24 mouse cellular contexts compared by ENCODE assay signal in the genomic region with DNA sequence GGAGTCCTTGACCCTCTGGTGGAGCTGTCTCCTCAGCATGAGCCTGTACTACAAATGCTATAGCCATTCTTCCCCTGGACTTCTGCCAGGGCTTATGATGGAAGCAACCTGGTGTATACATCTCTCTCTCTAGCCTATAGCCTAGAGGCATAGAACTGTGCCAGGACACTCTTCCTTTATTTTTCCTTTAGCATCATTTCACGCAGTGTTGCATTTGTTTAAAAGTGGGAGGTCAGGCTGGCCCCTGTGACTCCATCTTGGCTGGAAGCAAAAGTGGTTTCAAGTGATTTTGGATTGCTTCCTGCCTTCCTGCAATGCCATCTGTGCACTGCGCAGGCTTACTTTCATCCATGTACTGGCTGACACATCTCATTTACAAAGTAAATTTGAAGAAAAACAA. TPM values are rescaled to one million over a fixed set of nuclear protein-coding genes. Genes with fewer than 3 reads are reported as not detected.
A peak's percentile ranks its signal among the peaks of the same experiment; 100 is the strongest.
DNase-seq lines count a peak whose midpoint lies in the region; ATAC-seq and TF ChIP-seq lines count a peak whose summit lies in the region.
"Had no signal": no experiment of that assay in that cellular context is flagged by ENCODE, and none has a peak within 500 bp of the region (broad histone marks: within the 10 kb centered on the region; RNA-seq: fewer than 3 reads in every experiment).

No protein-coding gene starts in this region.

- 42% methylated on average over 2 of the region's 2 CpGs for WGBS in lung, embryonic 14.5 days
- WGBS in cerebellum, adult 2 months: 17% methylated on average over 2 of the region's 2 CpGs
- 83% methylated on average over 2 of the region's 2 CpGs for WGBS in heart, embryonic 10.5 days

- no peaks in the 10 kb centered on the region for H3K9me3 ChIP-seq in lung, embryonic 14.5 days (ENCODE audit: low read depth, low read length)
- no peaks in the 10 kb centered on the region for H3K9me3 ChIP-seq in heart, embryonic 10.5 days
- H3K9me3 ChIP-seq: embryonic facial prominence, embryonic 13.5 days; liver, embryonic 13.5 days; neural tube, embryonic 15.5 days had no signal

- no peak for TF ChIP-seq CTCF in lung, embryonic 14.5 days (IDR thresholded peaks at IDR 0.05; ENCODE audit: low read depth)
- TF ChIP-seq CTCF in cerebellum, adult 2 months (IDR thresholded peaks at IDR 0.05; ENCODE audit: borderline replicate concordance, insufficient read depth, low read depth, low read length): no peak

- H3K4me1 ChIP-seq in lung, embryonic 14.5 days (ENCODE audit: insufficient read depth): no peaks in the 10 kb centered on the region
- H3K4me1 ChIP-seq in cerebellum, adult 2 months (ENCODE audit: control insufficient read depth, insufficient read depth, low read length): peaks cover 17% of the 10 kb centered on the region
- H3K4me1 ChIP-seq in heart, embryonic 10.5 days: no peaks in the 10 kb centered on the region
- H3K4me1 ChIP-seq: embryonic facial prominence, embryonic 13.5 days; liver, embryonic 13.5 days; neural tube, embryonic 15.5 days had no signal

- H3K27me3 ChIP-seq in lung, embryonic 14.5 days (ENCODE audit: insufficient read depth, low read length): no peaks in the 10 kb centered on the region
- H3K27me3 ChIP-seq in cerebellum, adult 2 months (ENCODE audit: control insufficient read depth, insufficient read depth, low read length): no peaks in the 10 kb centered on the region
- H3K27me3 ChIP-seq in heart, embryonic 10.5 days (ENCODE audit: insufficient read depth, poor library complexity, severe bottlenecking): no peaks in the 10 kb centered on the region
- H3K27me3 ChIP-seq: embryonic facial prominence, embryonic 13.5 days; liver, embryonic 13.5 days; neural tube, embryonic 15.5 days had no signal

- no peak overlapping the region for H3K27ac ChIP-seq in lung, embryonic 14.5 days (ENCODE audit: low read depth)
- H3K27ac ChIP-seq in cerebellum, adult 2 months (ENCODE audit: insufficient read depth, low read length): no peak overlapping the region
- H3K27ac ChIP-seq in heart, embryonic 10.5 days: no peak overlapping the region
- H3K27ac ChIP-seq: embryonic facial prominence, embryonic 13.5 days; heart, adult 2 months; hindbrain, embryonic 14.5 days; liver, embryonic 13.5 days; neural tube, embryonic 15.5 days had no signal

- no peaks in the 10 kb centered on the region for H3K36me3 ChIP-seq in lung, embryonic 14.5 days (ENCODE audit: insufficient read depth)
- H3K36me3 ChIP-seq in heart, embryonic 10.5 days: no peaks in the 10 kb centered on the region
- H3K36me3 ChIP-seq: embryonic facial prominence, embryonic 13.5 days; liver, embryonic 13.5 days; neural tube, embryonic 15.5 days had no signal

- no peak overlapping the region for H3K4me2 ChIP-seq in lung, embryonic 14.5 days
- H3K4me2 ChIP-seq: embryonic facial prominence, embryonic 13.5 days; hindbrain, embryonic 14.5 days; liver, embryonic 13.5 days; neural tube, embryonic 15.5 days had no signal

- no peak overlapping the region for H3K4me3 ChIP-seq in lung, embryonic 14.5 days (ENCODE audit: low read depth, low read length)
- H3K4me3 ChIP-seq in cerebellum, adult 2 months (replicated peaks; ENCODE audit: insufficient read depth, low read depth, low read length): no peak overlapping the region
- no peak overlapping the region for H3K4me3 ChIP-seq in heart, embryonic 10.5 days
- H3K4me3 ChIP-seq: embryonic facial prominence, embryonic 13.5 days; heart, adult 2 months; liver, embryonic 13.5 days; neural tube, embryonic 15.5 days had no signal

- ATAC-seq in cerebellum, adult (ENCODE audit: insufficient number of reproducible peaks, low FRiP score, low TSS enrichment): 0 out of 2 replicates have a peak, but pooled peaks have one; percentile 16
- ATAC-seq in lung, embryonic 14.5 days (ENCODE audit: insufficient read depth): peak; percentile 76
- ATAC-seq: CD4-positive, CD25-positive, alpha-beta regulatory T cell, adult 4 months had no signal

- TF ChIP-seq POLR2A in cerebellum, adult 2 months (IDR thresholded peaks at IDR 0.05; ENCODE audit: borderline replicate concordance, insufficient read depth, low read length): no peak

- no peak overlapping the region for H3K9ac ChIP-seq in lung, embryonic 14.5 days
- H3K9ac ChIP-seq: embryonic facial prominence, embryonic 13.5 days; hindbrain, embryonic 14.5 days; liver, embryonic 13.5 days; neural tube, embryonic 15.5 days had no signal

- no peak for DNase-seq in cerebellum, postnatal 4 days (ENCODE audit: low spot score in 2 of 2)
- peak; percentile 59 for DNase-seq in lung, embryonic 14.5 days
- no peak for DNase-seq in lung, postnatal 25 days (ENCODE audit: low spot score)
- DNase-seq in cerebellum, adult 2 months: peak; percentile 24 to 58
- peak; percentile 51 to 62 for DNase-seq in cerebellum, postnatal 25 days
- DNase-seq in heart, embryonic 10.5 days (ENCODE audit: low spot score): no peak
- no peak for DNase-seq in left cerebral cortex, adult 9 months (ENCODE audit: low spot score in 2 of 2)
- DNase-seq: adrenal gland, postnatal 25 days; gastrocnemius, postnatal 36 days; heart, adult 2 months; kidney, adult 8-10 months; kidney, postnatal 36 days; layer of hippocampus, postnatal 36 days; liver, embryonic 13.5 days; lung, adult 2 months; lung, postnatal 36 days; right cerebral cortex, adult 18-20 months; thymus, adult 18-20 months; thymus, postnatal 36 days had no signal

RNA-seq across cellular contexts. Expression of a gene that starts 28.5 kb away (rescaled TPM):
- polyA plus RNA-seq in lung, embryonic 14.5 days (2014; fragmentation: Nextera tagmentation; extraction: Ambion mirVana): 0.21 TPM in 1 of 2 replicates, not detected in the other
- polyA plus RNA-seq in cerebellum, adult 2 months (2012; rRNA removed): 0.10 and 0.24 TPM in 2 replicates
- polyA plus RNA-seq in heart, embryonic 10.5 days (2016; fragmentation: Nextera tagmentation; extraction: Ambion mirVana): not detected in 2 replicates
- polyA plus RNA-seq: hindbrain, embryonic 14.5 days had no signal

Comparison
In these comparisons a context has a peak if more than half of its experiments do, and no peak if none do; other contexts are left out.
1. DNase-seq: peak in lung, embryonic 14.5 days (single experiment), cerebellum, adult 2 months (2 of 2) and cerebellum, postnatal 25 days (2 of 2); none in cerebellum, postnatal 4 days (0 of 2), lung, postnatal 25 days (single experiment), heart, embryonic 10.5 days (single experiment) and left cerebral cortex, adult 9 months (0 of 2).